Mouse (Mus musculus): ENCODE measurements around the gene Prokr2. TPM values are rescaled to one million over a fixed set of nuclear protein-coding genes. Genes with fewer than 3 reads are reported as not detected.

The Prokr2 gene
- polyA plus RNA-seq, 1 experiment from 2014 or later = 0.08 TPM

DNA sequence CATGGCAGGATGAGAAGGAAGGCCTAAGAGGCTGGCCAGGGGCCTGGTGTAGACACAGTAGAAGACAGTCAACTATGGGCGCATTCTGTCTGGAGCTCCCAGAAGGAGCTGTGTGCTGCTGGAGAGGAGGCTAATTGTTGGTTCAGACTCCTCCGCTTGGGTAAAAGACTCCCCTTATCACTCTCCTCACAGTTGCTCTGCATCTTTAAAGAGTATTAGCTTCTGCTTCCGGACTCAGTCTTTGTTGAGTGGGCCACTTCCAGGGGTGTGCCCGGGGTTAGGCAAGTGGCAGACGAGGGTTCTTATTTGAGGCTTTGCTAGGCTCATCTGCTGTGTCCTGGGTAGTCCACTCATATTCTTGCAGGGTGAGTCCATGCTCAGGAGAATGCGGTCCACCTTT is 76.4 kb downstream of the Prokr2 start:
- no peak for DNase-seq (ENCODE audit: low spot score)
- Histone ChIP-seq H3K27ac (no peak overlapping the region), H3K9me3 (replicated peaks; ENCODE audit: low read length) (no peaks in the 10 kb centered on the region), H3K9ac (ENCODE audit: low read depth, low read length) (no peak overlapping the region), H3K4me2 (ENCODE audit: low read length) (no peak overlapping the region), H3K27me3 (ENCODE audit: insufficient read depth, low read length) (no peaks in the 10 kb centered on the region), H3K4me1 (replicated peaks; ENCODE audit: insufficient read depth, low read length) (no peaks in the 10 kb centered on the region), H3K4me3 (replicated peaks; ENCODE audit: low read depth, low read length) (no peak overlapping the region), H3K36me3 (ENCODE audit: insufficient read depth, low read length) (peaks cover 24% of the 10 kb centered on the region)
- 94% methylated on average over 6 of the region's 6 CpGs for WGBS
- ATAC-seq (replicated peaks; ENCODE audit: low FRiP score, low read depth) = no peak
- no peak for TF ChIP-seq CTCF (IDR thresholded peaks at IDR 0.05; ENCODE audit: low read depth)

DNA sequence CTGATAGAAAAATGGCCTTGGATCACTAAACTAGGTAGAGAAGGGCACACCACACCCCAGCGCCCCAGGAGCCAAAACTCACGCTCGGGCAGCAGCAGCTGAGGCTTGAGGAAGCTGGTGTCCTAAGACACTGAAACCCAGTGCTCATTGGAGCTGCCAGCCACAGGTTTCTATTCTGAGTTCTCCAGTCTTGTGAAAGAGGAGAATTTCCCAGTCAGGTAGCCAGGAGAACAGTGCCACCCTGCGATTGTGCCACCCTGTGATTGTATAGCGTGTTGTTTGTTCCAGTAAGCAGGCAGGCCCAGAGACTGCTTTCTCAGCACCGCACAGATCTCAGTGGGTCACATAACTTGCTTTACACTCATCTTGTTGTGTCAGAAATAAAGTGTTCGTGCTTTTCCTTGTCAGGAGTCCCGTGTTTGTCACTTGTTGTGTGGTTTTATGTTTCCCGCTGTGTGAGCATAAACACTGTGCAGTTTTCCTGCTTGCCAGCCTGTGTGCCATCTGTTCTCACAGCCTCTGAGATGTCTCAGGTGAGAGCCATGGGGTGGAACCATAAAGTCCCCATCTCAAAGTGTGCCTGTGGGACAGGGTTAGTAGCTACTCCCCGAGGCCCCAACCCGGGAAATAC is 77.9 kb downstream of the Prokr2 start:
- ATAC-seq (replicated peaks; ENCODE audit: low FRiP score, low read depth) (no peak), DNase-seq (ENCODE audit: low spot score) (no peak)
- no peaks in the 10 kb centered on the region for H3K27me3 ChIP-seq (ENCODE audit: insufficient read depth, low read length)
- peaks cover 35% of the 10 kb centered on the region for H3K36me3 ChIP-seq (ENCODE audit: insufficient read depth, low read length)
- H3K9me3 ChIP-seq (replicated peaks; ENCODE audit: low read length) = no peaks in the 10 kb centered on the region
- H3K9ac ChIP-seq (ENCODE audit: low read depth, low read length) = no peak overlapping the region
- no peak for TF ChIP-seq CTCF (IDR thresholded peaks at IDR 0.05; ENCODE audit: low read depth)
- no peaks in the 10 kb centered on the region for H3K4me1 ChIP-seq (replicated peaks; ENCODE audit: insufficient read depth, low read length)
- H3K4me3 ChIP-seq (replicated peaks; ENCODE audit: low read depth, low read length) = no peak overlapping the region
- H3K4me2 ChIP-seq (ENCODE audit: low read length) = no peak overlapping the region
- 94% methylated on average over 11 of the region's 11 CpGs for WGBS
- H3K27ac ChIP-seq = no peak overlapping the region

DNA sequence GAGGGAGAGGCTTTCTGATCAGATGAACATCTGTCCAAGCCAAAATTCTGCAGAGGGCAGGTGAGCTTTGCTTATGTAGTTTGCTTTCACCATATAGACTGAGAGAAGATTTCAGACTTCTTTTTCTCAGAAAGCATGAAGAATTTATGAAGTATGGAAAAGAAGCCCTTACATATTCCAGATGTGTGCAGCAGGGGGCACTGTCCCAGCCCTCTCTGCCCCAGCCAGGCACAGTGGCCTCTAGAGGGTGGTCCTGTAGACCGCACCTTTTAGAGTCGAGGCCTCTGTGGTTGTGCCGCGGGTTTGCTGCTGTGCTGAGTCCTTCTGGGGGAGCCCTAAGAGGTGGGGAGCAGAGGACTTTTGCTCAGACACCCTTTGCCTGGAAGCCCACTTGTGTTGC is 79.3 kb downstream of the Prokr2 start:
- WGBS = 59% methylated on average over 4 of the region's 4 CpGs
- Histone ChIP-seq H3K27me3 (ENCODE audit: insufficient read depth, low read length) (no peaks in the 10 kb centered on the region), H3K4me3 (replicated peaks; ENCODE audit: low read depth, low read length) (no peak overlapping the region), H3K4me1 (replicated peaks; ENCODE audit: insufficient read depth, low read length) (no peaks in the 10 kb centered on the region), H3K4me2 (ENCODE audit: low read length) (no peak overlapping the region), H3K27ac (no peak overlapping the region), H3K36me3 (ENCODE audit: insufficient read depth, low read length) (peaks cover 45% of the 10 kb centered on the region), H3K9ac (ENCODE audit: low read depth, low read length) (no peak overlapping the region), H3K9me3 (replicated peaks; ENCODE audit: low read length) (no peaks in the 10 kb centered on the region)
- TF ChIP-seq CTCF (IDR thresholded peaks at IDR 0.05; ENCODE audit: low read depth) = peak; percentile 69
- DNase-seq (ENCODE audit: low spot score) (no peak), ATAC-seq (replicated peaks; ENCODE audit: low FRiP score, low read depth) (no peak)

DNA sequence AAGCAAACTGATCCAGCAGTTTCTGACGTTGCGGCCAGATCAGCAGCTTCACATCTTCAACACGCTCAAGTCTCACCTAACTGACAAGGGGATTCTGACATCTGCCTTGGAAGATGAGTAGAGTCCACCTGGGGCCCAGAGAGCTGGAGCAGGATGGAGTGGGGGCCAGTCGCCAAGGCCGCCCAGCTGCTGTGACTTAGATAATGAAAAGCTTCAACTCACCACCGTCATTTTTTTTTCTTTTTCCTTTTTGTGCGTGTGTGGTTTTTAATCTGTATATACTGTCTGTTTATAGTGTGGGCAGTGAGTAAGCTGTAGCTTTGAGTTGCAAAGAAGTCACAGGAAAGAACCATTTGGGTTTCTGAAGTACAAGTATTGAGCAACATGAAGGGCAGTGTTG is 80.1 kb downstream of the Prokr2 start:
- no peak overlapping the region for H3K4me3 ChIP-seq (replicated peaks; ENCODE audit: low read depth, low read length)

DNA sequence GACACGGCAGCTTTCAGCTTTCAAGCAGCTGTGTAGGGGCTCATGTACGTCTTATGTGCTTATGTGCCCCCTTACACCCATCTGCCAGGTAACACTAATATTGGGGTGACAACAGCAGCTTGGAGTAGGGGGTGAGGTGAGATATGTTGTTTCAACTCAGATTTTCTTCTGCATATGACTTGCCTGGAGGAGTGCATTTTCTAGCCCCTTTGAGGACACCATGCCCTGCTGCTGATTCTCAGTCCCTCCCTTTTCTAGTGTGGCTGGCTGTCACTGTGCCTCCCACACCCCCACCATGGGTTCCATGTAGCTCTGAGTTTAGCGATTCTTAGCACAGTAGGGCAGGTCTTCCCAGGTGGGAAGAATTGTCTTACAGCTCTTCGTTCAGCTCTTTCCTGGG is 83.8 kb downstream of the Prokr2 start:
- Histone ChIP-seq H3K27me3 (ENCODE audit: insufficient read depth, low read length) (no peaks in the 10 kb centered on the region), H3K4me3 (replicated peaks; ENCODE audit: low read depth, low read length) (no peak overlapping the region), H3K9ac (ENCODE audit: low read depth, low read length) (no peak overlapping the region), H3K9me3 (replicated peaks; ENCODE audit: low read length) (no peaks in the 10 kb centered on the region), H3K36me3 (ENCODE audit: insufficient read depth, low read length) (peaks cover 46% of the 10 kb centered on the region), H3K4me2 (ENCODE audit: low read length) (no peak overlapping the region), H3K4me1 (replicated peaks; ENCODE audit: insufficient read depth, low read length) (no peaks in the 10 kb centered on the region), H3K27ac (no peak overlapping the region)
- TF ChIP-seq CTCF (IDR thresholded peaks at IDR 0.05; ENCODE audit: low read depth) = no peak
- WGBS = 93% methylated on average over 4 of the region's 4 CpGs
- no peak for DNase-seq (ENCODE audit: low spot score)
- no peak for ATAC-seq (replicated peaks; ENCODE audit: low FRiP score, low read depth)

More for the DNA sequence above, 80.1 kb downstream of the Prokr2 start:
- H3K9me3 ChIP-seq (replicated peaks; ENCODE audit: low read length) = no peaks in the 10 kb centered on the region
- no peaks in the 10 kb centered on the region for H3K27me3 ChIP-seq (ENCODE audit: insufficient read depth, low read length)
- peaks cover 47% of the 10 kb centered on the region for H3K36me3 ChIP-seq (ENCODE audit: insufficient read depth, low read length)
- no peaks in the 10 kb centered on the region for H3K4me1 ChIP-seq (replicated peaks; ENCODE audit: insufficient read depth, low read length)
- no peak overlapping the region for H3K9ac ChIP-seq (ENCODE audit: low read depth, low read length)
- TF ChIP-seq CTCF (IDR thresholded peaks at IDR 0.05; ENCODE audit: low read depth) = no peak
- no peak overlapping the region for H3K4me2 ChIP-seq (ENCODE audit: low read length)
- ATAC-seq (replicated peaks; ENCODE audit: low FRiP score, low read depth) (no peak), DNase-seq (ENCODE audit: low spot score) (no peak)
- H3K27ac ChIP-seq = no peak overlapping the region
- WGBS = 90% methylated on average over 7 of the region's 7 CpGs

DNA sequence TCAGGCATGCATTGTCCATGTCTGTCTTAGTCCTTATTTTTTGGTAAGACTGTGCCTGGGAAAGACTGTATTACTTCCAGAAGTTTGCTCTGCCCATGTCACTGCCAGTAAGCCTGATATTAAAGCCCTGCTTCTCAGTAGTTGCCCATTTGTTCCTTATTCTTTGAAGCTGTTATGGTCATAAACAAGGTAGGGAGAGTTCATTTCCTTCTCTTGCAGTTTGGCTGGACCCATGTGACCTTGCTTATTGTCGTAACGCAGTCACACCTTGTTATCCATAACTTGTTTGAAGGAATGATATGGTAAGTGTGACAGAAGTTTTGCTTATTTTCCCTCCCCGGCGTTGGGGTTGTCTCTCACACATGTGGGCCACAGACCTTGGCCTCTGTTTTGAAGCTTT is 87.0 kb downstream of the Prokr2 start:
- no peak overlapping the region for H3K4me3 ChIP-seq (replicated peaks; ENCODE audit: low read depth, low read length)
- no peaks in the 10 kb centered on the region for H3K4me1 ChIP-seq (replicated peaks; ENCODE audit: insufficient read depth, low read length)
- H3K9me3 ChIP-seq (replicated peaks; ENCODE audit: low read length) = no peaks in the 10 kb centered on the region
- DNase-seq (ENCODE audit: low spot score) (no peak), ATAC-seq (replicated peaks; ENCODE audit: low FRiP score, low read depth) (no peak)
- no peak overlapping the region for H3K4me2 ChIP-seq (ENCODE audit: low read length)
- H3K36me3 ChIP-seq (ENCODE audit: insufficient read depth, low read length) = peaks cover 57% of the 10 kb centered on the region
- 93% methylated on average over 4 of the region's 4 CpGs for WGBS
- H3K9ac ChIP-seq (ENCODE audit: low read depth, low read length) = no peak overlapping the region
- no peak for TF ChIP-seq CTCF (IDR thresholded peaks at IDR 0.05; ENCODE audit: low read depth)
- no peaks in the 10 kb centered on the region for H3K27me3 ChIP-seq (ENCODE audit: insufficient read depth, low read length)
- no peak overlapping the region for H3K27ac ChIP-seq
